Mouse (Mus musculus) midbrain, embryonic 13.5 days (tissue): ENCODE data around the gene Slc1a1. TPM values are rescaled to one million over a fixed set of nuclear protein-coding genes. Genes with fewer than 3 reads are reported as not detected.

Experiments used
- ATAC-seq: fragments of 200-750 bp; cut with Nextera tagmentation; 2 replicates; pipeline ENCODE4 v1.8.0; 2017; ENCODE audit warnings: mild to moderate bottlenecking, moderate TSS enrichment, moderate library complexity
- H3K27ac ChIP-seq: fragments of 300-500 bp; sonication (generic); 2 replicates; pipeline ENCODE4 v1.5.1; 2015; ENCODE audit warnings: inconsistent platforms, mild to moderate bottlenecking, moderate library complexity
- H3K27me3 ChIP-seq: fragments of 300-500 bp; sonication (generic); 2 replicates; pipeline ENCODE4 v1.6.1; 2015; ENCODE audit warnings: mild to moderate bottlenecking, inconsistent platforms
- H3K36me3 ChIP-seq: fragments of 300-500 bp; sonication (generic); 2 replicates; pipeline ENCODE4 v1.6.1; 2015; ENCODE audit warnings: mild to moderate bottlenecking, inconsistent platforms
- H3K4me1 ChIP-seq: fragments of 300-500 bp; sonication (generic); replicated peaks from 2 replicates; pipeline ENCODE4 v1.6.1; 2015; ENCODE audit warnings: inconsistent platforms
- H3K4me2 ChIP-seq: fragments of 300-500 bp; sonication (generic); replicated peaks from 2 replicates; pipeline ENCODE4 v1.6.1; 2015; ENCODE audit warnings: moderate library complexity, mild to moderate bottlenecking, inconsistent platforms
- H3K4me3 ChIP-seq: fragments of 300-500 bp; sonication (generic); replicated peaks from 2 replicates; pipeline ENCODE4 v1.5.1; 2015; ENCODE audit warnings: mild to moderate bottlenecking, inconsistent platforms
- H3K9ac ChIP-seq: fragments of 300-500 bp; sonication (generic); replicated peaks from 2 replicates; pipeline ENCODE4 v1.6.1; 2015; ENCODE audit warnings: mild to moderate bottlenecking, inconsistent platforms
- H3K9me3 ChIP-seq: fragments of 300-500 bp; sonication (generic); 2 replicates; pipeline ENCODE4 v1.6.1; 2016; ENCODE audit warnings: mild to moderate bottlenecking, inconsistent platforms
- WGBS: fragments of 180-500 bp; shearing (Covaris S2); methylation state at CpG from one replicate; pipeline ENCODE4 v1.1.7; 2015; 5-methylcytosine and 5-hydroxymethylcytosine counted together
- polyA plus RNA-seq: library from polyadenylated mRNA; unstranded; fragments of >200 nt; fragmentation: Nextera tagmentation; extraction: Ambion mirVana; gene quantifications from 2 replicates; pipeline ENCODE4 v1.2.1, GENCODE M21; 2015

Gene Slc1a1
- polyA plus RNA-seq, 1 experiment from 2014 or later, result 13.1 TPM

DNA sequence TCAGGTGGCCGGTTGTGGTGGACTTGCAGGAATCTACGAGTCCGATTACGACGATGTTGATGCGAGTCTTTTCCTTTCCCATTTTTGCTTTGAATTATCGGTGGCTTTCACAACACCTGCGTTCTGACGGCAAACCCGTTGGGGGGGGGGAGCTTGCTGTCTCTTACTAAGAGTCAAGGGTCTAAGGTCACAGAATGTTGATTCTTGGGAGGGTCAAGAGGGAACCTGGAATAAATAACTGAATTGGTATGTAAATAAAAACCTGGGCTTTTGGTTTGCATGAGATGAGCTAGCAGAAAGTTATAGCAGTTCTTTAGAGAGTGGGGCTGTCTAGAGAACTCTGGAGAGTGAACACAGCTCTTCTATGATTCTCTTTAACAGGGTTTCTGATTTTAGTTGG, 28.8 kb downstream of the Slc1a1 start:
- Histone ChIP-seq H3K4me3 (no peak overlapping the region), H3K4me1 (no peaks in the 10 kb centered on the region), H3K9ac (no peak overlapping the region), H3K36me3 (no peaks in the 10 kb centered on the region), H3K4me2 (no peak overlapping the region), H3K27ac (no peak overlapping the region), H3K9me3 (no peaks in the 10 kb centered on the region), H3K27me3 (no peaks in the 10 kb centered on the region)
- WGBS, result 87% methylated on average over 10 of the region's 10 CpGs
- ATAC-seq, result no peak

DNA sequence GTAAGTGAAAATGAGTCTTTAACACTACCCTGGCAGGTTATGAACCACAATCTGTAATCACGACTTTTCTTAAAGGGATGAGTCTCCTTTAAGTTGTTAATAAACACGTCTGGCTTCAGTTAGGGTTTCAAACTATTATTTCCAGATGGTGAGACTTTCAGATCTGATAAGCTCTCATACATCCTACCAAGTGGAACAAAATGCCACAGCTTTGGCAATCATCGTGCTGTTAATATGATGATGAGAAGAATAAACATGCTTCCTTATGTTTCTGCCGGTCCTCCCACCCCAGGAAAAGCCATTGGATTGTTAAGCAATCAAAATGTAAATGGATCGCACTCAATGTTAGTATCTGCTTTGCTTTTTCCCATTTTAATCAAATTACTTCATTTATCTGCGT, 30.1 kb downstream of the Slc1a1 start:
- Histone ChIP-seq H3K36me3 (no peaks in the 10 kb centered on the region), H3K27ac (no peak overlapping the region), H3K9ac (no peak overlapping the region), H3K27me3 (no peaks in the 10 kb centered on the region), H3K9me3 (no peaks in the 10 kb centered on the region), H3K4me3 (no peak overlapping the region), H3K4me2 (no peak overlapping the region), H3K4me1 (no peaks in the 10 kb centered on the region)
- no peak for ATAC-seq
- WGBS, result 81% methylated on average over 6 of the region's 6 CpGs

DNA sequence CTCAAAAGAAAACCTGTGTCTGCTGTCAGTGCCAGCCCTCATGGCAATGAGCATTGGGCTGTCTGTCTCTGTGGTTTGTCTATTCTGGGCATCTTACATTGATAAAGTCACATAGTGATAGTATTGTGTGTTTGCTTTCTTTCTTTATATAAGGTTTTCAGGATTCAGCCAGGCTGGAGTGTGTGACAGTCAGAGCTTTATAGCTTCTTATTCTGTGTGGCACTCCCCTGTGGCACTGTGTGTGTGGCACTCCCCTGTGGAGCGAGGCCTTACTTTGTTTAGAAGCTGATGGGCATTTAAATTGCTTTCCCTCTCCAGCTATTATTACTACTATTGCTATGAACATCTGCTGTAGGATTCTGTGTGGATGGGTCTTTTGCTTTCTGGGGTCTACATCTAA, 30.7 kb downstream of the Slc1a1 start:
- Histone ChIP-seq H3K9me3 (no peaks in the 10 kb centered on the region), H3K4me3 (no peak overlapping the region), H3K9ac (no peak overlapping the region), H3K4me1 (no peaks in the 10 kb centered on the region), H3K4me2 (no peak overlapping the region), H3K36me3 (no peaks in the 10 kb centered on the region), H3K27me3 (no peaks in the 10 kb centered on the region), H3K27ac (no peak overlapping the region; the same call in 1 of the 2 replicates)
- 77% methylated on average over 1 of the region's 1 CpGs for WGBS
- ATAC-seq, result no peak

DNA sequence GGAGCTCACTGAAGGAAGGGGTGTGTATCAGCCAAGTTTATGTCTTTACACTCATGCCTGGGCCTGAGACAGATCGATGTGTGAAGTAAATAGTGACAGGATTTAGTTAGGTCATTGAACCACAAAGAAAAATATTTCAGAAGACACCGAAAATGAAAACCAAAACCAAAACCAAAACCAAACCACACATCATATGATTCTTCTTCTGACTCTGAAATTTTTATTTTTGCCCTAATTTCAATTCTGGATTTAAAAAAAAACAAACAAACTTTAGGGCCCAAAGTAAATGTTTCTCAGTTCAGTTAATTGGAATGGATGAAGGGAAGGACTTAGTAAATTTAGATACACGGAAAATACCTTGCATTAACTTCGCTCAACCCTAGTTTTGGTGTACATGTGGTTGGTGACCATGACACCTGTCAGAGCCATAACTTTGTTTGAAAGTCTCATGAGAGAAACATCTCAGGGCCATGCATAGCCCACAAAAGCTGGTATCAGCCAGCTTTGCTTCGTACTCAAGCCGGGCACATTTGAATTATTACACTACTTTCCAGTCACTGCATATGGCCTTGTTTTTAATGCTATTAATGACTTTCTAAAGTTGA, 34.5 kb downstream of the Slc1a1 start:
- H3K27me3 ChIP-seq, result no peaks in the 10 kb centered on the region
- H3K9ac ChIP-seq, result no peak overlapping the region
- no peaks in the 10 kb centered on the region for H3K4me1 ChIP-seq
- H3K4me3 ChIP-seq, result no peak overlapping the region
- ATAC-seq, result no peak
- H3K9me3 ChIP-seq, result no peaks in the 10 kb centered on the region
- WGBS, result 94% methylated on average over 6 of the region's 6 CpGs
- H3K4me2 ChIP-seq, result no peak overlapping the region
- no peaks in the 10 kb centered on the region for H3K36me3 ChIP-seq
- no peak overlapping the region for H3K27ac ChIP-seq

DNA sequence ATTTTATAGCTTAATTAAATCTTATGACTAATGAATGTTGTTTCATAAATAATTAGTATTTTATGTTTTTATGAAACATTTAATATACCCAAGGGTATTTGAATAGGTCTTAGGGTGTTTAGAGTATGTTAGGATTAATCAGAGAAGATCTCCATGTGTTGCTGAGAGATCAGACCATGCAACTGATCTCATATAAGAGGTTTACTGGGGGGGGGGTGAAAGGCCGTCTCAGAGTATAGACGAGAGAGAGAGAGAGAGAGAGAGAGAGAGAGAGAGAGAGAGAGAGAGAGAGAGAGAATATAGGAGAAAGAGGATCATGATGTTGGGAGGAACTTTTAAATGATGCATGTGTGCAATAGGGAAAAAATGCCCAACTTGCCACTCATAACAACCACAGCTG, 35.5 kb downstream of the Slc1a1 start:
- Histone ChIP-seq H3K4me1 (no peaks in the 10 kb centered on the region), H3K27me3 (no peaks in the 10 kb centered on the region), H3K4me3 (no peak overlapping the region), H3K9ac (no peak overlapping the region), H3K9me3 (no peaks in the 10 kb centered on the region), H3K4me2 (no peak overlapping the region), H3K27ac (no peak overlapping the region), H3K36me3 (no peaks in the 10 kb centered on the region)
- WGBS, result 81% methylated on average over 2 of the region's 2 CpGs
- no peak for ATAC-seq

DNA sequence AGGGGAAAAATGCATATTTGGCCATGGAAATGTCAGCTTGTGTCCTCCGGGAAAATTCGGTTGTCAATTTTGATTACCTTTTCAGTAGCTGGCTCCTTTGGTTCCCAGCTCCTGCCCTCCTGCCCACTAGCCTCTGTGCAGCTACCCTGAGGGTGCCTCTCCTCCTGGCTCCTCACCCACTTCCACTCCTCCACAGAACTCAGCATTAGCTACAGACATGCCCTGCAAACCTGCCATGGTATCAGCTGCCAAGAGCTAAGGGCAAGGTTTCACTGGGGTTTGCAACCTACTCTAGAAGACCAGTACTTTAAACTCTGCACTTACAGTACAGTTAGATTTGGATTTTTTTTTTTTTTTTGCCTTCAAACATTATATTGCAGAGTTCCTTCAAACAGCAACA, 44.6 kb downstream of the Slc1a1 start:
- Histone ChIP-seq H3K9me3 (no peaks in the 10 kb centered on the region), H3K9ac (no peak overlapping the region), H3K36me3 (no peaks in the 10 kb centered on the region), H3K27ac (no peak overlapping the region), H3K4me2 (no peak overlapping the region), H3K4me3 (no peak overlapping the region), H3K27me3 (no peaks in the 10 kb centered on the region), H3K4me1 (peaks cover 5% of the 10 kb centered on the region)
- no peak for ATAC-seq
- 89% methylated on average over 2 of the region's 2 CpGs for WGBS

DNA sequence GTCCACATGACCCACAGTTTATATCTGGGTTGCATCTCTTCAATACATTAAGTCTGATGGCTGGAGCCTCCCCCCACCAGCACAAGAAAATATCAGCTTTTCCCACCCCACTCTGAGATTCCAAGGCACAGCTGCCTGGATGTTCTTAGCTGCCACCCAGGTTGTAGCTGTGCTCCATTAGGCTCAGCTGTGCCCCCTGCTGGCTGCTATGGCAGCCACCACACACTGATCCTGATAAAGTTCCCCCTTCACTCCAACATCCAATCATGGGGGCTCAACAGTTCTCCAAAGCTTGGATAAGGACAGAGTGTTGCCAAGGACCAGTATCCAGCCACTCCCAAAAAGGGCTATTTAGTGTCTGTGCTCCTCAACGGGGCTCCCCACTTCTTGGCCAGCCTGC, 48.3 kb downstream of the Slc1a1 start:
- ATAC-seq, result no peak
- Histone ChIP-seq H3K9me3 (no peaks in the 10 kb centered on the region), H3K4me1 (peaks cover 5% of the 10 kb centered on the region), H3K4me3 (no peak overlapping the region), H3K27ac (no peak overlapping the region), H3K36me3 (no peaks in the 10 kb centered on the region), H3K27me3 (no peaks in the 10 kb centered on the region), H3K4me2 (no peak overlapping the region), H3K9ac (no peak overlapping the region)
- 63% methylated on average over 1 of the region's 1 CpGs for WGBS

DNA sequence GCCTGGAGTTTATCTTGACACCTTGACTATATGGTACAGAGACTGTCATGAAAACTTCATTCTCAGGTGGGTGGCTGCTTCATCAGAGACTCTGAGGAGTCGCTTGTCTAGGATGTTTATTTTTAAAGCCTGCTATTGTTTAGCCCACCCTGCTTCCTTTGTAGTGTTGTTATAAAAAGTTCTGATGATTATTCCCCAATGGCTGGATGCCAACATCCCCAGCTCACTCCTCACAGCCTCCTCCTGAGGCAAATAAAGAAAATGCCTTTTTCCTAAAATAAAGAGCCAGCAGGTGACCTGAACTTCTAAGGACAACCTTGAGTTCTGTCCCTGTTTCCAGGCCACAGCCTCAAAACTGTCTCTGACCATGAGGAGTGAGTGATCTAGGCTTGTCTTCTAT, 53.6 kb downstream of the Slc1a1 start:
- Histone ChIP-seq H3K36me3 (no peaks in the 10 kb centered on the region), H3K9me3 (no peaks in the 10 kb centered on the region), H3K9ac (no peak overlapping the region), H3K27ac (no peak overlapping the region), H3K27me3 (no peaks in the 10 kb centered on the region), H3K4me2 (no peak overlapping the region), H3K4me1 (peaks cover 9% of the 10 kb centered on the region; the same call in 1 of the 2 replicates), H3K4me3 (no peak overlapping the region)
- WGBS, result 68% methylated on average over 1 of the region's 1 CpGs
- no peak for ATAC-seq

DNA sequence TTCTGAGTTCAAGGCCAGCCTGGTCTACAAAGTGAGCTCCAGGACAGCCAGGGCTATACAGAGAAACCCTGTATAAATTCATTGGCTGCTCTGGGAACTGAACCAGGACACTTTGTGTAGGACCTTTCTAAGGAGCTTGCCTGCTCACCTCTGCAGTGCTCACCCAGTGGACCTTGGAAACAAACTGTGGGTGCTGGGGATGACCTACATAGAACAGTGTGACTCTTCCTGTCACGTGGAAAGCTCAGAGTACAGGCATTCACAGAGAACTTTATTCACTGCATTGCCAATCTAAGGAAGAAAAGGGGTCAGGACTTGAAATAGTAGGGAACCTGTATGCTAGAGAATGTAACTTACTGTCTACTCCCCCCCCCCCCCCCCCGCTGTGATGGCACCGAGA, 54.4 kb downstream of the Slc1a1 start:
- no peak for ATAC-seq
- Histone ChIP-seq H3K27ac (no peak overlapping the region), H3K4me2 (no peak overlapping the region), H3K9ac (no peak overlapping the region), H3K4me3 (no peak overlapping the region), H3K36me3 (no peaks in the 10 kb centered on the region), H3K4me1 (peaks cover 9% of the 10 kb centered on the region; the same call in 1 of the 2 replicates), H3K9me3 (no peaks in the 10 kb centered on the region), H3K27me3 (no peaks in the 10 kb centered on the region)
- 65% methylated on average over 3 of the region's 3 CpGs for WGBS

DNA sequence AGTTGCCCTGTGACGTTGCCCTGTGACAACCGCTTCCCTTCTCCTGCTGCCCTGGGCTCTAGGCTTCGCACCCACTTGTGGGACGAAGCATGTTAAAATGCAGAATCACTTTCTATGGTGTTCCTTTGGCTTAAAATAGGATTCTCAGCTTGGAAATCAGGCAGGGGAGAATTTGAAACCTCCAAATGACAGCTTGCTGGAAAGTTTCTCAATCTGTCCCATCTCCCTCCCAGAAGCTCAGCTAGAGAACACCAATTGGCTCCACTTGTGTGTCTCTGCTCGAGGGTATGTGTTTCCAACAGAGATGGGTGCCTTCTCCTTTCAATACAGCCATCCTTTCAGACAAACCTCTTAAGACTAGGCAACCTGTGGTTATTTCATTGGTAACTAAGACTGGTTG, 56.4 kb downstream of the Slc1a1 start:
- H3K27me3 ChIP-seq, result no peaks in the 10 kb centered on the region
- H3K36me3 ChIP-seq, result no peaks in the 10 kb centered on the region
- H3K4me2 ChIP-seq, result no peak overlapping the region
- no peak overlapping the region for H3K4me3 ChIP-seq
- no peak for ATAC-seq
- no peak overlapping the region for H3K9ac ChIP-seq
- H3K4me1 ChIP-seq, result peaks cover 10% of the 10 kb centered on the region; the same call in 1 of the 2 replicates
- no peaks in the 10 kb centered on the region for H3K9me3 ChIP-seq
- 87% methylated on average over 5 of the region's 5 CpGs for WGBS
- no peak overlapping the region for H3K27ac ChIP-seq

DNA sequence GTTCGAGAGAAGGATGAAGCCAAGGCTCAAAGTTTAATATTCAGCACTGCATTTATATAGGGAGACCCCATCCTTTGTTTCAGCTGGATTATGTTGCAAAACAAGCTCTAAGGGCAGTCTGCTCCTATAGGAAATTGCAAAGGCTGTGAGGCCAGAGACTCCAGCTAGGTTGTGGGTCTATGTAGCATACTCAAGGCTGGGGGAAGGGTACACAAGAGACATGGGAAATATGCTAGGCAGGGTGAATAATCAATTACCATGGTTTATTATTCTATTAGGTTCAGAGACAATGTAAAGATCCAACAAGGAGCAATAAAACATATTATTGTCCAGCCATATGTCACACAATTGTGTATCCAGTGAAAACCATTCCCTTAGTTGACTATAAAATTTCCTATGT, 57.0 kb downstream of the Slc1a1 start:
- WGBS, result 88% methylated on average over 1 of the region's 1 CpGs
- H3K4me2 ChIP-seq, result no peak overlapping the region

DNA sequence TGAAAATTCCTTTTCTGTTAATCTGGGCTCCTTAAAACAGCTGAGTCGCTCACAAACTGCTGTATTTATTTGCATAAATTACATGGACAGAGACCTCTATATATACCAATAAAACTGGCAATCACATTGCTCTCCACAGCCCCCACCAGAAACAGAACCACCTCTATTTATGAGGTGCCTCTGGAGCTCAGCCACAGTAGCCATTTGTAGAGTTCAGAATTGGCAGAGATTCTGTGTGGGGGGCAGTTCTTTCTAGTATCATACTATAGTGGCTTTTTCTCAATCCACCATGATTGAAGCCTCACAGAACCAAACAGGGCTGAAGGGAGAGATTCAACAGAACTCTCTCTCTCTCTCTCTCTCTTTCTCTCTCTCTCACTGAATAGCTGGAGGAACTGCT, 61.8 kb downstream of the Slc1a1 start:
- no peak for ATAC-seq
- Histone ChIP-seq H3K9me3 (no peaks in the 10 kb centered on the region), H3K9ac (no peak overlapping the region), H3K27me3 (no peaks in the 10 kb centered on the region), H3K4me1 (peaks cover 18% of the 10 kb centered on the region; the same call in 1 of the 2 replicates), H3K4me3 (no peak overlapping the region), H3K27ac (no peak overlapping the region), H3K36me3 (no peaks in the 10 kb centered on the region), H3K4me2 (no peak overlapping the region)
- 31% methylated on average over 1 of the region's 1 CpGs for WGBS

More for the DNA sequence above, 57.0 kb downstream of the Slc1a1 start:
- no peaks in the 10 kb centered on the region for H3K27me3 ChIP-seq
- no peak overlapping the region for H3K4me3 ChIP-seq
- H3K27ac ChIP-seq, result no peak overlapping the region
- no peak for ATAC-seq
- no peak overlapping the region for H3K9ac ChIP-seq
- H3K9me3 ChIP-seq, result no peaks in the 10 kb centered on the region
- H3K36me3 ChIP-seq, result no peaks in the 10 kb centered on the region
- peaks cover 15% of the 10 kb centered on the region; the same call in 1 of the 2 replicates for H3K4me1 ChIP-seq

DNA sequence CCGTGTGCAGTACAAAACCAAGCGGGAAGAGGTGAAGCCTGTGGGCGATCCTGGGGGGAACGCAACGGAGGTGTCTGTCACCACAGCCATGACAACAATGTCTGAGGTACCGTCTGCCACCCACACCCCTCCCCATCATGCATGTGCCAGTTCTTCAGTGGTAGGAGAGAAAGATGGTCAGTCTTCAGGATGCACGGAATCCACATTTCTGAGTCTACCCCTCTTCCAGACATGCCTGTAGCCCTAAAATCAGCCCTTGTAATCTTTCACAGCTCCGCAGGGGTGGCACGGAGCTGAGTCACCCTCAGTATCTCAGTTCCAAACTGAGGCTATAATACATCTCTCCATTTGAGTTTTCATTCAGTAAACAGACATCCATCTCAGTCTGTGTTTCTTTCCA, 62.6 kb downstream of the Slc1a1 start:
- WGBS, result 87% methylated on average over 9 of the region's 9 CpGs
- Histone ChIP-seq H3K4me2 (no peak overlapping the region), H3K36me3 (no peaks in the 10 kb centered on the region), H3K27me3 (no peaks in the 10 kb centered on the region), H3K9me3 (no peaks in the 10 kb centered on the region), H3K4me3 (no peak overlapping the region), H3K9ac (no peak overlapping the region), H3K4me1 (peaks cover 16% of the 10 kb centered on the region; the same call in 1 of the 2 replicates), H3K27ac (no peak overlapping the region)
- ATAC-seq, result no peak
